Mouse (Mus musculus) heart, adult 2 months (tissue): ENCODE results near the gene Fam214a.

Experiments
- CTCF ChIP-seq: fragments of 200-600 bp; IDR thresholded peaks from 2 replicates; pipeline ENCODE4 v1.8.1; 2022; ENCODE audit warnings: antibody characterized with exemption, mild to moderate bottlenecking, moderate library complexity
- EP300 ChIP-seq: fragments of 200-500 bp; IDR thresholded peaks from 2 replicates; pipeline ENCODE4 v1.6.1; 2011; ENCODE audit warnings: low read depth, low read length, control low read depth; ENCODE audit not compliant: insufficient read depth
- POLR2A ChIP-seq: fragments of 200-500 bp; IDR thresholded peaks from 2 replicates; pipeline ENCODE4 v1.6.1; 2011; ENCODE audit warnings: mild to moderate bottlenecking, low read depth, low read length, control low read depth; ENCODE audit not compliant: insufficient read depth

- TF ChIP-seq POLR2A (no peak), EP300 (no peak), CTCF (no peak)
These were observed 27.4 kb upstream of the Fam214a start for GRCm38 (mm10) chr9:74925220-74925769.
